Mouse (Mus musculus) layer of hippocampus, postnatal 14 days (tissue): ENCODE measurements around the gene Gm5901. TPM values are rescaled to one million over a fixed set of nuclear protein-coding genes. Genes with fewer than 3 reads are reported as not detected.
"Not testable (repeated sequence)": the region's sequence is repeated elsewhere in the genome, so short reads cannot be mapped to it uniquely, and the experiment has no call there.

ENCODE experiments used
- DNase-seq, 2 experiments: peaks; one replicate each; pipeline ENCODE4 v3.0.0; 2021 to 2022; ENCODE audit warnings: low spot score in 2 of 2, mixed read lengths in 1 of 2
- long read RNA-seq, 2 experiments: library from polyadenylated mRNA; stranded (forward); transcript quantifications; one replicate each; pipeline ENCODE4 v2.0.0; 2021
- total RNA-seq, 2 experiments: library from RNA; stranded (reverse); gene quantifications; 2 replicates each; pipeline ENCODE4 v1.2.3; 2021

The Gm5901 gene
- not detected for total RNA-seq
- long read RNA-seq, experiment 1: 0 reads
- long read RNA-seq, experiment 2: 0 reads

GRCm38 (mm10) chr7:105374866-105375265 is at the start of gene Gm5901:
Gene Gm5901 (plus strand): TSS chr7:105375038.
- no peak for DNase-seq

DNA sequence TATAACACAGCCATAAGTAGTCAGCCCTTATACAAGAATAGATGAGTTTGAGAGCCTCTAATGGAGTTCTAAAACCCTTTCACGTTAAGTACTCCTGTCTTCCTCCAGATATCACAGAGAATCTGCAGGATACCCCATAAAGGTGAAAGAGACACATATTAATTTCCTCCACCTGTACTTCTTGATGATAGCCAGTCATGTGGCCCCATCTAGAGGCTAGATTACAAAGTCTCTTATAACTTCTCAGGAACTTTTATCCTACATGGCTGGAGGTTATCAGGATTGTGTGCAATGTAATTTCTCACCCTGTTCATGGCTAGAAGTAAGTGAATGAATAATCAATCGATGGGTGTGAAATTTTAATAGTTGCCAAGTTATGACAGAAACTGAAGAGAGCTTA is 49.5 kb upstream of the Gm5901 start:
- no peak for DNase-seq

DNA sequence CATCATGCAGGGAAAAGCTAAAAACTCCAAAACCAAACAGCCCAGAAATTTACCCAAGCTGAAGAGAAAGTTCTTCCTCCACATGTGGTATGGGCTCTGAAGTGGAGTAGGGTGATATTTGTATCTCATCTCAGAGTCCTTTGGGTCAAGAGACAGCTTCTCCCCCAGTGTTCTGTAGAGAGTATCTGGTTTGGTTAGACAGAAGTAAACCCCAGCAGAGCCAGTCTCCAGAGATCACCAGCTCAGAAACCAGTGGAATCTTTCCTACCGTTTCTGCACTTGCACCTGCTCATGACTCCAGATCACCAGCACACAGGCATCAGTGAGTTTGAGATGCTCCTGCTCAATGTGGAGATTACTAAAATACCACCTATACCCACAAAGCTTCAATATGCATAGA is 40.8 kb upstream of the Gm5901 start, which contains the start of gene Olfr690:
Gene Olfr690 (minus strand): TSS at position 101 of the 400 bp plus-strand sequence.
- DNase-seq: no peak

GRCm38 (mm10) chr7:105342170-105342569 is 32.7 kb upstream of the Gm5901 start, which contains the start of gene Olfr691:
Gene Olfr691 (minus strand): TSS chr7:105342270.
- no peak for DNase-seq

GRCm38 (mm10) chr7:105342752-105343151 is 32.1 kb upstream of the Gm5901 start:
- DNase-seq: no peak

DNA sequence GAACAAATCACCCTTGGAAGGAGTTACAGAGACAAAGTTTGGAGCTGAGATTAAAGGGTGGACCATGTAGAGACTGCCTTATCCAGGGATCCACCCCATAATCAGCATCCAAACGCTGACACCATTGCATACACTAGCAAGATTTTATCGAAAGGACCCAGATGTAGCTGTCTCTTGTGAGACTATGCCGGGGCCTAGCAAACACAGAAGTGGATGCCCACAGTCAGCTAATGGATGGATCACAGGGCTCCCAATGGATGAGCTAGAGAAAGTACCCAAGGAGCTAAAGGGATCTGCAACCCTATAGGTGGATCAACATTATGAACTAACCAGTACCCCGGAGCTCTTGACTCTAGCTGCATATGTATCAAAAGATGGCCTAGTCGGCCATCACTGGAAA is 18.8 kb upstream of the Gm5901 start:
- DNase-seq: not testable (repeated sequence)

DNA sequence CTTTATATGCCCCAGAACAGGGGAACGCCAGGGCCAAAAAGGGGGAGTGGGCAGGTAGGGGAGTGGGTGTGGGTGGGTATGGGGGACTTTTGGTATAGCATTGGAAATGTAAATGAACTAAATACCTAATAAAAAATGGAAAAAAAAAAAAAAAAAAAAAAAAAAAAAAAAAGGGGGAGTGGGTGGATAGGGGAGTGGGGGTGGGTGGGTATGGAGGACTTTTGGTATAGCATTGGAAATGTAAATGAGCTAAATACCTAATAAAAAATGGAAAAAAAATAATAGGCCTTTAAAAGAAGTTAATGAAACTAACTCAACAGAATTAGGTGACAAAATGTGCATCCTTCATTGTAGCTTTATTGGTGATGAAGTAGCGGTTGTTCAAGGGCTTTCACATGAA is 18.4 kb upstream of the Gm5901 start:
- DNase-seq: not testable (repeated sequence)

DNA sequence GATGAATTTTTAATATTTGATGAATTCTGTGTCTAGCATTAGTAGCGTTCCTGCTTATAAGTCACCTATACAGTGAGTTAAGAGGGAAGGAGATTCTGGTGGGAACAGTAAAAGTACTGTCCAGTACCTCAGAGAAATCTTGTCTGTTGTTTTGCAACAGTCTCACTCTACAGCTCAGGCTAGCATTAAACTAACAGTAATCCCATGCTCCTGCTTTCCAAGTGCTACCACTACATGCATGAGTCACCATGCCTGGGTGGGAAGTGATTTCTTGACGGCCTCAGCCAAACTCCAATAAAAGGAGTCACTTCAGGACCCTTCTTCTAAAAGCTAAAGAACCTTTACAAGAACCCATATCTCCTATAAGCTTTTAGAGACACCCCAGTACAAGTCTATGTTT is 13.1 kb upstream of the Gm5901 start:
- no peak for DNase-seq

DNA sequence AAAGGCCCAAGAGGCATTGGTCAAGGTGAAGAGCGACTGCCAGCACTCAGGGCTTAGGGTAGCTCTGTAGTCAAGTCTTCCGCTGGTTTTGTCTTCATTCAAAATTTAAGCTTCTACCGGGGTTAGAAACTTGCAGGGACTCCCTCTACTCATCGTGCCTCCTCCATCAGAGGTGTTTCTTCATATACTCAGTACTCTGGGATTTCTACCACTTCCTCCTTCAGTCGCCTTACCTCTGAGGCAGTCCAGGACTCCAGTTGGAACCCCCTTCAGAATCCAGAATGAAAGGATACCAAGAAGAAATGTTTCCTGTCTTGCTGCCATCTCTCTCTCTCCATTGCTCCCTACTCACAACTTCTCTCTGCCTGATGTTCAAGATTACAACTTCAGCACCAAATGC is 7.6 kb upstream of the Gm5901 start:
- DNase-seq: no peak

- no peak for DNase-seq
These were observed 6.9 kb upstream of the Gm5901 start, which contains the start of gene Olfr692 for GRCm38 (mm10) chr7:105367930-105368329. Gene Olfr692 (plus strand): TSS chr7:105368230.

DNA sequence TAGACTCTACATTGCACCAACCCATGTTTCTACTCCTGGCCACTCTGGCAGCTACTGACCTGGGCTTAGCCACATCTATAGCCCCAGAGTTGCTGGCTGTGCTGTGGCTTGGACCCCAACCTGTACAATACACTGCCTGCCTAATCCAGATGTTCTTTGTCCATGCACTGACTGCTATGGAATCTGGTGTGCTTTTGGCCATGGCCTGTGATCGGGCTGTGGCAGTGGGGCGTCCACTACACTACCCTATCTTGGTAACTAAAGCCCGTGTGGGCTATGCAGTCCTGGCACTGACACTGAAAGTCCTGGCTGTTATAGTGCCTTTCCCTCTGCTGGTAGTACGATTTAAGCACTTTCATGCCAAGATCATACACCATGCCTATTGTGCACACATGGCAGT is 6.3 kb upstream of the Gm5901 start:
- no peak for DNase-seq

DNA sequence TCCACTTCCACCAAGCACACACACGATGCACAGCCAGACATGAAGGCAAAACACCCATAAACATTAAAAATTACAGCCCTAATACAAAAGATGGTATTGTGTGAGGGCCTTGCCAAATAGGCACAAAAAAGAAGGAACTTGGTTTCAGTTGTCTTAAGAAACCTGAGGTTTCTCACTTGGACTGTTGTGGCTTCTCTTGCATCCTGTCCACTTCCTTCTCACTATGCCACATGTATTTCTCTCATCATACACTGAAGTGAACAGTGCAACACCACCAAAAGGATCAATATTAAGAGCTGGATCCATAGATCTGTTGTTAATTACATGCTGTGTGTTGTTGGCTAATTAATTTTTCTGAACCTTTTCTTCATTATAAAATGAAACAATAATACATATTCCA is 1.9 kb upstream of the Gm5901 start:
- no peak for DNase-seq

GRCm38 (mm10) chr7:105373509-105373908 is 1.3 kb upstream of the Gm5901 start:
- DNase-seq: no peak

DNA sequence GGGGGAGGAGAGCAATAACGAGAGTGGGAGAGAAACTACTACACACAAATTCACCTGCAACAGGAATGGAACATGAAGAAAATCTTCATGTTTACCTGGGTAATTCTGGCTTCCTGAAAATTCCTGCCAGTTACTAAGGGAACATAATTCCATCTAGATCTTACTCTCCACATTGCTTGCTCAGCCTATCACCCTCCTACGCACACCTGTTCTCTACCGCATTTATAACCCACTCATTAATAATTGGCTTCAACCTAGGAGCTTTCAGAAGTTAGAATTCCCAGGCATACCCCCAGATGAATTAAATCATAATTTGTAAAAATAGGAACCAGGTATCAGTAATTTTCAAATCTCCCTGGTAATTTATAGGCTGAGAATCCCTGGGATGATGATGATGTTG is 862 bp upstream of the Gm5901 start:
- peak in 1 of 2 experiments; percentile 52 for DNase-seq

DNA sequence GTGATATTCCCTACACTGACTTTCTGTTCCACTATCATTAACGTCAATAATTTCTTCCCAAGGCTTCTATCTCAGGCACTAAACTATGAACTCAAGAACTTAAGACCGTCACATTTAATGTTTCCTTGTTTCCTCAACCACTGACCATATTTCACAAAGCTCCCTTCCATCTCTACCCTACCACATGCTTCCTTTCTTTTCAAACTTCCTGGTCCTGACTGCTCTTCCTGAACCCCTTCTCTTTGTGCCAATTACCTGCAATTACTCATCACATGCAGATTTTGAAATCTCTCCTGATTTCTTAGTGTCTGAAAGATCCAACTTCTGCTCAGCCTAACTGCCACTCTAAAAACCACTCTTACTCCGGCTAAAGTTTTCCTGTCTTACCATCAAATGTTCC is 5.5 kb downstream of the Gm5901 start:
- DNase-seq: no peak

- no peak for DNase-seq
These were observed 12.9 kb downstream of the Gm5901 start for GRCm38 (mm10) chr7:105387696-105388095.

DNA sequence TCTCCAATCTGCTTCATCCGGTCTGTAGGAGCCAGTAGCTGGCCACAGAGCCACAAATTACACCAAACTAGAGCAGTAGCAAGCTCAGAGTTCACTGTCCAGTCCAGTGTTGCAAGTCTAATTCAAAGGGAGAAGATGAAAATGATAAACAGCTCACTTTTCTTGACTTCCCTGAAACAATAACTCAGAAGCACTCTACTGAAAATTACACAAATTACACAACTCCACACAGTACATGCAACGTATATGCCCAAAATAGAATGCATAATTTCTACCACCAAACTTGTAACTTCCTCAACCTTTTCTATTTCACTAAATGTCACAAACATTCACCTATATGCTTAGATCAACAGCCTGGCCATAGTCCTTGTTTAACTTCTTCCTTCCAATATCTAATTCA is 15.4 kb downstream of the Gm5901 start:
- DNase-seq: no peak

DNA sequence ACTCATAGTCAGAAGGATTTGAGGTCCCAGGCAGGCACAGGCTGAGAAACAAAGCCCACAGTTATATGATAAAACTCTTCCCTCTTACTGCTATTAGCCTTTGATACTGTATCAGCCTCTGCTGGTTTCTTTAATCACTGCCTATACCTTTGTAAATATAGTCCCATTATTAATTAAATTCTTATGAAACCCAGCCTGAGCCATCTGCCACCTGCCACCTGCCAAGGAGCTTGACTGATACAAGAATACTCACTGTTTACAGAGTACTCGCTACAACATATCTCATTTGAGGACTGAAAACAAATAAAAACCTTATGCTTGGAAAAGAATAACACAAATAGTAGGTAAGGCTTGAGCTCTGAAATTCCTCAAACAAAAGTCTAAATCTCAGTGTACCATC is 19.8 kb downstream of the Gm5901 start:
- no peak for DNase-seq

- DNase-seq: no peak
These were observed 20.4 kb downstream of the Gm5901 start for GRCm38 (mm10) chr7:105395131-105395820.

DNA sequence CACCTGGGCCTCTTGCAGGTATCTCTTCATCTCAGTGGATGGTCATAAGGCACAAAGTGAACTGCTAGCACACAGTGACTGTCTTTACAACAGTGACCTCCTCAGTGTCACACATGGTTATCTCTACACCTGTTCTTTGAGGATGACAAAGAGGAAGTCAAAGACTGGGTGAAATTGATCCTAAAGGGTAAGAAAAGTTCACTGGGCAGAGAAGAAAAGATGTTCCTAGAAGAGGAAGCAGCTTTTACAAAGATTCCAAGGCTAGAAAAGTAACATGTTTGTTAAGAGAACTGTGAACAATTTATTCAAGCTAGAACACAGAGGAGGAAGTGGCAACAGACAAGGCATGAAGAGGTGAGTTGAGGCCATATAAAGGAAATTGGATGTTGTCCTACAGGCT is 21.3 kb downstream of the Gm5901 start:
- DNase-seq: no peak

- no peak for DNase-seq
These were observed 24.5 kb downstream of the Gm5901 start for GRCm38 (mm10) chr7:105399058-105399934.

- peak; percentile 98 to 100 for DNase-seq
These were observed 25.2 kb downstream of the Gm5901 start, which contains the start of gene Fam160a2 for GRCm38 (mm10) chr7:105399935-105400624. Gene Fam160a2 (minus strand): TSS chr7:105400054.
